Mouse (Mus musculus): ENCODE measurements around the gene Nkx1-2.

The Nkx1-2 gene

DNA sequence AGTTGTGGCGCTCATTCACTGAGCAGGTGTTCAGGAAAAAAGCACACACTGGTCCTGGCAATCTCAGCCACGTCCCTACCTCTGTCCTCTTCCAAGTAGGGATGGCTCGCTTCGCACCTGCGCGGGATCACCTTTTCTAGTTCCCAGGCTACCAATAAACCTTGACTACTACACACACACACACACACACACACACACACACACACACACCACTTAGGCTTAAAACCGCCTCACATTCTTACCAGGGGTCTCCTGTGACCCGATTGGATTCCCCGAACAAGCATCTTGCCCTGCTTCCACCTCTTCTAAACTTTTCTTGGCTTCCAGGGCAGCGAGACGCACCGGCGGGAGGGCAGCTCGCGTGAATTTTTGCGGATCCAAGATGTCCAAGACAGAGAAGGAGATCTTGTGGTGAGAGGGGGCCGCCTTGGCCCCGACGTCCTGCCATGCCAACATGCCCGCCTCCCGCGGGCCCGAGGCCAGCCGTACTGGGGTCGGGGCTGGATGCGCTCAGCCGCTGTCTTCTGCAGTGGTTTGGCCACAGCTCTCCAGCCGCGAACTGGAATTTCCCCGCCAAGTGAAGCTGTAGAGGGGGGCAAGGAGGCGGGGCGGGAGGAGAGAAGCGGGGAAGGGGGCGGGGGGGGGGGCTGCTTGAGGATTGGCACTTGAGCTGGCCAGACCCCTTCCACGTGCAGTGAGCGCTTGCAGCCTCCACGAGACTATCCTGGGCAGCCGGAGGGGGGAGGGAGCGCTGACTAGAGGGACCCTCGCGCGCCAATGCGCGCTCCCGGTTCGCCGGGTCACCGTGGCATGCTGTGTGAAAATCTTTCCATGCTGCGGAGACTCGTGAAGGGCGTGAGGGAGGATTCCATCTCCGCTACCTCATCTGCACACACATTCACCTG is at the start of gene Nkx1-2:
Nkx1-2 (minus strand) TSS at position 567 of the 905 bp plus-strand sequence.
- DNase-seq (ENCODE audit: low spot score) = no peak

DNA sequence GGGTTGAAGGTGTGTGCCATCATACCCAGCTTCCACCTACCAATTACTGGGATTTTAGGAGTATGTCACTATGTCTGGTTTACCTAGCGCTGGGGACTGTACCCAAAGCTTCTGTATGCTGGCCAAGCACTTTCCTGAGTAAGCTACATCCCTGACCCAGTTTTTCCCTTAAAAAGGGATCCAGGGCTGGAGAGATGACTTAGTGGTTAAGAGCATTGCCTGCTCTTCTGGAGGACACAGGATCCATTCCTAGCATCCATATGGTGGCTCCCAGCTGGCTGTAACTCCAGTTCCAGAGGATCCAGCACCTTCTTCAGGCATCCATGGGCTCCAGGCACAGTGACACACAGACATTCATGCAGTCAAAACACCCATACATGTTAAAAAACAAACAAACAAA is 47.1 kb upstream of the Nkx1-2 start:
- DNase-seq (ENCODE audit: low spot score) = no peak

DNA sequence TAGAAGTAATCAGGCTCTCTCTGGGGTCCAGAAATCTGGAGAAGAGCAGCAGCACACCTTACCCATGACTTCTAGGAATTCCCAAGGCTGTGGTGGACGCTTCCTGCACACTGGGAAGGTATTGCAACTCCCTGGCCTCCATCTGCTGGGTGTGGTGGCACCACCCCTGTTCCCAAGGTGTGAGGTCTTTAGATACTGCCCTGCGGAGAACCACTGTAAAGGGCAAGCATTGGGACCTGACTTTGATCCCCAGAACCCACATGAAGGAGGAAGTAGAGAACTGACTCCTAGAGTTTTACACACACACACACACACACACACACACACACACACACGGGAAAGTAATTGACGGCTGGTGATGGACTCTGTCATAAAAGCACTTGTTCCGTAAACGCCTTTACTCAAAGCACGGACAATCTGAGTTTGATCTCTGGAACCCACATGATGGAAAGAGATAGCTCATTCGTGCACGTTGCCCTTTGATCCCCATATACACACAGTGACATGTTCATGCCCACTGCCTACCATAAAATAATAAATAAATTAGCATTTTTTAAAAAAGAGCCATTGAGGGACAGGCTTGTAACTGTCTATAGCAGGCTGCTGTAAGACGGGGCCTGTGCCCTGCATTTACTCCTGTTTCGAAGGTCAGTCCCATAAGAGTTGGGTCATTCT is 45.3 kb upstream of the Nkx1-2 start:
- DNase-seq (ENCODE audit: low spot score) = no peak

DNA sequence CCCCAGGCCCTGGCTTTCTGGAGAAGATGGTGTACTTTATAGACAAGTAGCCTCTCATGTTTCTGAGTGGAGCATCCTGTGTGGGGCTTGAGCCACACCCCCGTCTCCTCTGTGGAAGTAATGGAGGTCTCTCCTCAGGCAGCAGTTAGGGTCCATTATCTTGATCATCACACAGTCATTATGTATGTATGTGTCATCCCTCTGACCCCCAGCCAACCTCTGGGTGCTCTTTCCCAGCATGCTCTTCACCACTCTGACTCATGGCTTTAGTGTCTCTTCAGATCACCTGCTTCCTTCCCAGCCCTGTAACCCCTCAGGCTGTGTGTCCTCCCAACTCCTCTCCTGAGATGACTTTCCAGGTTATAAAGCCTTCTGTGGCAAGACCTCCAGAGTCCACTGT is 42.2 kb upstream of the Nkx1-2 start:
- no peak for DNase-seq (ENCODE audit: low spot score)

DNA sequence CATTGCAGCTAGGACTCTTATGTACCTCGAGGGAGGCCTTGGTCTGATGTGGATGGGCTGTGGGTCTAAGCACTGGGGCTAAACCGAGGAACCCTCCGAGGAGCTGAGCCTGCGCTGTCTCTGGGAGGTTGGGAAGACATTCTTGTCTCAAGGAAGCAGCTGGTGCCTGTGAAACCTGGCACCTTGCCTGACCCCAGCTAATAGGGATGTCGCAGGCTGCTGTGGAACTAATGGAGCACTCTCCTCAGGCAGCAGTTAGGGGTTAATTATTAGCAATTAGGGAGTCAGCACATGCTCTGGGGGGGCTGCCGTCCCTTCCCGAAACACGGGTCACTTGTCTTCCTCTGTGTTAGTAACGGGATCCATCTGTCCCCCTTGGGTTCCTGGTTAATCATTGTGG is 41.5 kb upstream of the Nkx1-2 start:
- DNase-seq (ENCODE audit: low spot score) = no peak

DNA sequence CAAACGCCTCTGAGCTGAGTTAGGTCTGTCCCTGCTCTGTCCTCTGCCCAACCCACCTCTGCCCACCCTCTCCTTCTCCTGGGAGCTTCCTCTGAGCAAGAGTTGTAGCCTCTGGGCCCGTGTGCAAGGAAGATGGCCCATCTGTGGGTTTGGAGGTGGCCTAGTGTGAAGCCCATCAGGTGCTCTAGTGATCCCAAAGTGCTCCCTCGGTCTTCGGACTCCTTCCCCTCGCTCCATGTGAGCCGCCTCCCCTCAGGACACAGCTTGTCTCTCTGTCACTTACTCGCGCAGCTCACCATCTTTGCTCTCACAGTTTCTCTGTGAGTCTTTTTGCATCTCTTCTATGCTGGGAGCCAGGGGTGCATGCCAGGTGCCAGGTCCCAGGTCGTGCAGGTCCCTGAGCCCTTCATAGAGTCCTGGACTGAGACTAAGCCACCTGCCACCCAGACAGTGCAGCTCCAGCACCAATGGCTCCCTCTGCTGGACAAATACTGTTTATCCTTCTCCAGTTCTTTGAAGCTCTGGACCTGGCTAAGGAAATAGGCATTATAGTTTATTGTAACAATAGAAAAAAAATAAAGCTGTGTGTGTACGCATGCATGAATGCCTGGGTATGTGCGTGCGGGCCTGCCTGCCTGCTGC is 39.1 kb upstream of the Nkx1-2 start:
- DNase-seq (ENCODE audit: low spot score) = no peak

DNA sequence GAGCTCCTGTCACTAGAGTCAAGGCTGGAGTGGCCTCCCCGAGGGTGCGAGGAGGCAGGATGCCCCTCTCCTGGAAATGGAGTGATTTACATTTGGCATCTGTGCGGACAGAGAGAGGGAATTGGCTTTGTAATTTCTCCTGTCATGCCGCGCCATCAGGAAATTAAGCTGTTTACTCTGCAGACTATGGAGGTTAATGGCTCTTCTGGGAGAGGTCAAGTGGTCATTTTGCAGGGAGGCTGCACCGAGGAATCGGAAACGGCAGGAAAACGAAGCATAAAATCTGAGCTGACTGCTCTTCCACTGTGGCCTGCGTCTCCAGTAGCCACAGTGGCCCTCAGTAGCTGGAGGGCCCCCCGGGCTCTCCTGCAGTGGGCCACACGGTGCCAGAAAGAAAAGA is 37.9 kb upstream of the Nkx1-2 start:
- DNase-seq (ENCODE audit: low spot score) = no peak

DNA sequence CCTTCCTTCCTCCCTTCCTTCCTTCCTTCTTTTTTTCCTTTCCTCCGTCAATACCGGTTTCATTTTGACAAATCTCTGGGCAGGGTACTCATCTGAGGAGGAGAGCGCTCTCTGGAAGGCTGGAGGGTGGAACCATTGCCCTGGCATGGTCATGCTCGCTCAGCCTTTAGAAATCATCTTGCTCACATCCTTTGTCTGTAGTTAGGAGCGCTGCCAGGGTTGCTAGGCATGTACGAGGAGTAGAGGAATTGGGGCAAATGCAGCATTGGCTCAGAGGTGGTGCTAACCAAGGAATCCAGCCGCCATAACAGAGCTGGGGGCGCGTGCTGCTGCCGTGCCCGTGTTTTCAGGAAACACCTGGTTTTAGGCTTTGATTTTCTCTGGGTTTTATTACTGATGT is 31.9 kb upstream of the Nkx1-2 start:
- peak; percentile 38 for DNase-seq (ENCODE audit: low spot score)

DNA sequence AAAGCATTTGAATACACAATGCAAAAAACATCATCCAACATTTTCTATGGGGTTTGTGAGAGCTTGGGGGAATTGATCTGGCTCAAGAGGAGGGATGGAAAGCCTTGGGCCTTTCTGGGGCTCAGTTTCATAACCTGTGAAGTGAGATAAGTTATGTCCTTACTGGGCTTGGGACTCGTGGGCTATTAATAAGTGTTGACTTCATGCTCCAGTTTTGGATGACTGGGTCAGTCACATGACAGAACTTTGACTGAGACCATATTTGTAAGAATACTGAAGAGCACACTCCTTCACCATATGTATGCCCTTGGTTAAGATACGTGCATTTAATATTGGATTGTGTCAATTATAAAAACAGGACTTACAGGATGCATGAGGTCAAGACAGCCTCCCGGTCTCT is 28.0 kb upstream of the Nkx1-2 start:
- DNase-seq (ENCODE audit: low spot score) = no peak

DNA sequence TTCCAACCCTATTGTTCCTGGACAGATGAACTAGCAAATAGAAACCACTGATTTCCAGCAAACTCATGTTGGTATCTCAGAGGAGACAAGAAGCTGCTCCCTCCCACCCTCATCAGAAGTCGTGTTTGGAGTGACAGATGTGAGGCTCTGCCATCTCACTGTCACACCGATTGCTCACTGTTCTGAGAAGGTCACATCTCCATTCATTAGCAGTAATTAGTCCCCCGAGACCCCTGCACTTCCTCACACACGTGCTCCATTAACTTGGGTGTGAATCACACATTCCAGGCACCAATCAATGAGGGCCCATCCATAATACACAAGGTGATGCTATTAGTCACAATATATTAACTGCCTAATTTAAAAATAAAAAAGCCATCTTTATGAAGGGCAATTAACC is 26.7 kb upstream of the Nkx1-2 start:
- DNase-seq (ENCODE audit: low spot score) = no peak

DNA sequence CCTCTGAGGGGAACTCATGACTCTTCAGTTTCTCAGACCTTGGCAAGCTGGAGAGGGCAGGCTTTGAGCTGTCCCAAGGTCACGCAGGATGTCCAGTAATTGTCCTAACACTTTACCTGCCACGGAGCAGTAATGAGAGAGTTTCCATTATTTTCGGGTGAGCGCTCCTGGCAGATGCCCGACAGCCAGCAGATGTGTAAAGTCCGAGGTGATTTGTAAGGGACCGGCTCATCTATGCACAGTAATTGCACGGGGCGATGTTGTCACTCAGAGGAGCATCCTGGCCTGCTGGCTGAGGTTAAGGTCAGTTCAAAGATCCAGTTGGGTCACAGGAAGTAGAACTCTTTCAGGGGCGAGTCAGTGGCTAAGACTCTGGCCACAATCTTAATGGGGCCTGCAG is 24.7 kb upstream of the Nkx1-2 start:
- DNase-seq (ENCODE audit: low spot score) = no peak

DNA sequence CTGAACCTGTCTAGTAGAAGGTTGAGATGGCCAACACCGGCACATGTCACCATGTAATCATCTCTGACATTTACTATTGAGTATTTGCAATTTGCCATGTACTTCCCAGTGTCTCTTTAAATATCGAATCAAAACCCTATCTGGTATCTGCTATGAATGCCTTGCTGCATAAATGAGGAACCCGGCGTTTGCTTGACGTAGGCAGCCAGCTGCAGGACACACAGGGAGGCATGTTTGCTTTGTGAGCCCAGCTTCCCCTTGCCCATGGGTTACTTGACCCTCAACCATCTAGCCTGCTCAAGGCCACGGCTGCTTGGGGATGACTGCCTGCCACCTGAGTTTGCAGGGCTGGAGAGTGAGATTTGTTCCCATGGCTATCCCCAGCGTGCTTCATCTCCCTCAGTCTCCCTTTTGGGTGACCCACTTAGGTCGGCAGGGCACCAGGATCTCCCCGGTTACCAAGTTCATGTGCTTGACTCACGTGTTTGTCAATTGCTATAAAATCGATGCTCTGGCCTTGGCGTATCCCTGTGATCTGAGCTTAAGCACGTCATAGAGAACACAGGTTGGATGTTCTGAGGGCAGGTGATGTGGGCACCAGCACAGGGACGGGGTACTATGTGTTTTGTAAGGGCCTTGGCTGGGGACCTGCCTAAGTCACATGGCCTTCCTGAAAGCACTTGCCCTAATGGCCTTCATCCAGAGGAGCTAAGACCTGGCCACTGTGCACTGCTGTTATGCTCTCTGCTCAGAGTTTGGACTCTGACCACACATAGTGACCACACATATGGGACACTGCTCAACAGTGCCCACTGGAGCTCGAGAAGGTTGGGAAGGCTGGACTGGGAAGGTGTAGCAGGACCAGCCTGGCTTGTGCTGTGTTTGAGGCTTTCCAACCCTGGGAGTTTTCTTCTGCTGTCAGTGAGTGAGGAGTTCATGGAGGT is 20.8 kb upstream of the Nkx1-2 start:
- DNase-seq (ENCODE audit: low spot score) = no peak

DNA sequence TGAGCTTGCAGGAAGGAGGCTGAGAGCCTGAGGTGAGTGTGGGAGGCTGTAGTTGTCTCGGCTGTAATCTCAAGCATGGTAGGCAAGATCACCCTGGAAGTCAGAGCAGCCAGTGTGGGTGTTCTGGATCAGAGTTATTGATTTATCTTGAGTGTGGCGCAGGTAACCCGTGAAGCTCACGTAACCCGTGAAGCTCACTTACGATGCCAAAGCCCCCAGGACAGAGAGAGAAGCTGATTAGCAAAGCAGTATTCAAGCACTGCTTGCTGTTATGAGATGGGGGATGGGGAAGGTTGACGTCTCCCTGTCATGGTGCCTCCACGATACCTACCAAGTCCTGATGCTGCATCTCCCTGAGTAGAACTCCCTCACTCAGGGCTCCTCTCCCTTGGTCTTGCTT is 20.1 kb upstream of the Nkx1-2 start:
- no peak for DNase-seq (ENCODE audit: low spot score)

DNA sequence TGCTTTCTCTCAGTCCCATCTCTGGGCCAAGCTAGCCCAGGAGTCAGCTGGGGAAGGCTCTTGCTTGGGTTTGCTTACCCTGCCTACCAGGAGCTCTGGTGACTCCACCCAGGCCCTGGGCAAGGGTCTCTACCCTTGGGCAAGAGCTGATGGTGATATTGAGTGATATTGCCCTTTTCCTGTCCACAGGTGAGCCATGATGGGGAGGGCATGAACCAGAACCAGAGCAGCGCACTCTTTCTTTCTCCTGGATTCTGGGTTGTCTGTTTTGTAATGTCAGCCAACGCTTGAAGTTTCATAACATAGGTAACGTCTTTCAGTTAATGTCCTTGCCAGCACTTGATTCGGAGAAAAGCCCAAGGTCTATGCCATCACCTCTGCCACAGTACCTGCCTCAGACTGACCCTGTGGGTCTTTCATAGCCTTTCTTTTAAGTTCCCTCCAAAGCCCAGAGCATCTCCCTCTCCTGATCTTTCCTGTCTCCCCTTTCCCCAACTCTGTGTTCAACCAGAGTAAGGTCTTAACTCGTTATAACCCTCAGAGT is 17.7 kb upstream of the Nkx1-2 start:
- no peak for DNase-seq (ENCODE audit: low spot score)

DNA sequence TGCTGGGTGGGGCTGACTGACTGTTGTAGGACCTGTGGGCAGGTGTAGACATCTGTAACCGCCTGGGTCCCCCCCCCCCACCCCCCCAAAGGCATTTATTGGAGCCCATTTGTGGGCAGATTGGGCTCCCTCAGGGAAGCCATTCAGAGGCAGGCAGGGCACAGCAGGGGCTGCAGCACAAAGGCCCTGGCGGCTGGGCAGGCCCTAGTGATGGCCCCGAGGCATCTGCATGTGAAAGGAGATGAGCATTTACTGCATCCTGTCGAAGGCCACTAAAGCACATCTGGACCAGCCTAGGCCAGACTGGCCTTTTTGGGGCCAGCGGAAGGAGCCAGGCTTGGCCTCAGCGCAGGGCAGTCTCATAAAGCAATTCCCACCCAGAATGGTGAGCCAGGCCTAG is 17.0 kb upstream of the Nkx1-2 start:
- no peak for DNase-seq (ENCODE audit: low spot score)

DNA sequence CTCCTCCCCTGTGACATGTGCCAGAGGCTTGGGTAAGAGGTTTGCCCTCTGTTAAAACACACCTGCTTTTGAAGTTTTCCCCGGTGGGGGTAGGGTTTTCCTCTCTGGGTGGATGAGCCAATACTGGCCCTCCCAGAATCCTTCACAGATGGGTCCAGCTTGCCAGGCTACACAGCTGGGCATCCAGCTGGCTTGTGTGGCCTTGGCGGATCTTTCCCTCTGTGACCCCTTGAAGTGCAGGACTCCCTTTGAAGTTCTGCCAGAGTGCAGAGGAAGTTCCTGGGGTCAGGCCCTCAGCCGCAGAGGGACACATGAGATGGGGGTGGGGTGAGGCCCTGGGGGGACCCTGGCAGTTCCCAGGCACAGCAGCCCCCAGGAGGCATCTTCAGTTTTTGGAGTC is 15.9 kb upstream of the Nkx1-2 start:
- DNase-seq (ENCODE audit: low spot score) = no peak

DNA sequence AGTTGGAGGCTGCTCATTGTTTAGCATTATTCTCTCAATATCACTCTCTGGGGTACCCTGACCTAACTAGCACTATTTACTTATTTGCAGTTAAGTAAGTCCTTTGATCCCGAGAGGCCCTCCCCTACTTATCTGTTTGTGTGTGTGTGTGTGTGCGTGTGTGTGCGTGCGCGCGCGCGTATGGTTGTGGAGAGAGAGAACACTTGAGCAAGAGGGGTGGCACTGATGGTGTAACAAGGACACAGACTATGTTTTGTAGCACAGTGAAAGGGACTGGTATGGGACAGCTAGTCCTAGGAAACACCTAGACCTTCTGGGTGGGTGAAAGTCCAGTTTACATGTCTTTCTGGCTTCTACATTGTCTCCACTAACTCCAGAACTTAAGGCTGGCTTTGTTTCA is 12.1 kb upstream of the Nkx1-2 start:
- no peak for DNase-seq (ENCODE audit: low spot score)

DNA sequence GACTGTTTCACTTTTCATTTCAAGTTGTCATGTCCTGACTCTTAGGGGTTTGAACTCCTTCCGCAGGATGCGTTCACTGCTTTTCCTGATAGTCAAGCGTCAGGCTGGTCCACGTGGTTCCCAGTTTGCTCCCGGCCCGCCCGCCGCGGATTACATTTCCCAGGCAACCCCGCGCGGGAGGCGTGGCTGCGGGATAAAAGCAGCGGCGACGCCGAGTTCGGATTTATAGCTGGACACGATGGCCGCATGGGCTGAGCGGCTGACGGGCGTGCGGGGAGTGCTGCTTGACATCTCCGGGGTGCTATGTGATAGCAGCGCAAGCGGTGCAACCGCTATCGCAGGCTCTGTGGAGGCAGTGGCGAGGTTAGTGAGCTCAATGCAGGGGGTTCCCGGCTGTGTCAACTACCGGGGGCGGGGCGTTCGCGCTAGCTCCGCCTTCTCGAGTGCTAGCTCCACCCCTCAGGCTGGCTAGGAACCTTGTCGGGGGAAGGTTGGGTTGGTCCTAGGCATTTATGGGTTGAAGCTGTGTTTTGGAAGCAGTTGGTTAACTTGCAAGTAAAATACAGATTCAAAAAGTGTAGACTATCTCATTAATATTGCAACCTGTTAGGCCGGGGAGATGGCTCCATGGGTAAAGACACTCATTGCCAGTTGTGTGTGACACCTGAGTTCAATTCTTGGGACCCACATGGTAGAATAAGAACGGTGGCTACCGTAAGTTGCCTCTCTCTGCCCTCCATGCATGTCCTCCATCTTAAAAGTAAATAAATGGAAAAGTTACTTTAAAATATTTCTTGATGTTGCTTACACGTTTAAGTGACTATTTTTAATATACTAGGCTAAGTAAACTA is 11.3 kb upstream of the Nkx1-2 start, which contains the start of gene Lhpp:
Lhpp (plus strand) TSS at position 171 of the 851 bp plus-strand sequence.
- peak; percentile 43 for DNase-seq (ENCODE audit: low spot score)

DNA sequence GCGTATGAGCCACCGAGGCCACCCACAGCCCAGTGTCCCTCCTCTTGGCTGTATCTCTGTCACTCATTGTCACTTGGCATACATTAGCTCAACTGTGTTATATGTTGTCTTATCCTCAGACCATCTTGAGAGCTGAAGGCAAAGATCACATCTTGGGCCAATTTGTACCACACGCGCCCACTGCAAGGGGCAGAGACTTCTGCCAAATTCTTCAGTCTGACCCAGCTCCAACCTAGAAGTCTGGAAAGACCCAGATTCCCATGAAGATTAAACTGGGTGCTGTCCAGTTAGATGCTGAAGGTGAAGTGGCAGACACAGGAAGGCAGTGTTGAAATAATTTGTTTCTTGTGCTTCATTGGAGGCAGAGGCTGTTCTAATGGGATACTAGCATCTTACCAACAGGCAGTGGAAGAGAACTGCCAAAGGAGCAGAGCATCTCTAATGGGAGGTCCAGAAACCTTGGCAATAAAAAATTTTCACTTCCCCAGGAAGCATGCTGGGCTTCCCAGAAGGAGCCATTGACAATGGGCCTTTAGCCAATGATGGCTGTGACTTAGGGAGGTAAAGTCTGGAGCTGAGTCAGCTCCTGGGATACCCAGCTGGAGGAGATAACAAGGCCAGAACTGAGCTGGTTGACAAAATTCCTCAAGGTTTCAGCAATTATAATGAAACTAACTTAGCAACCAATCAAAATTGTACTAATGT is 9.0 kb upstream of the Nkx1-2 start:
- DNase-seq (ENCODE audit: low spot score) = no peak

DNA sequence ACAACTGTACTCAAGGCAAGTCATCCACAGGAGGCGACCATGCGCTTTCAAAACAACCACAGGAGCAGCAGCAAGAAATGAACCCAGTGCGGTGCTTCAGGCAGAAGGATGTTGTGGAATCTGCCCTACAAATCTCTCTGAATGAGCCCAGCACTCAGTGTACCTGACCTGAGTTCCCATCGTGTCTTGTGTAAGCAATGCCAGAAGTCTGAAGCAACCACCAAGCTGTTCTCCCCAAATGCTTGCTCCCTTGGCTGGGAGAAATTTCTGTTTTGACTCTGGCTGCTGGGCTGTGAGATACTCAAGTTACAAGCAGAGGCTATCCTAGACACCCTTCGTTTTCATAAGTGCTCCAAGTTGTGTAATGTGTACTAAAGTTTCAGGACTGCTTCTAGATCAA is 6.3 kb upstream of the Nkx1-2 start:
- DNase-seq (ENCODE audit: low spot score) = no peak
